Mouse (Mus musculus): ENCODE data around the gene Hint1. TPM values are rescaled to one million over a fixed set of nuclear protein-coding genes. Genes with fewer than 3 reads are reported as not detected.
"Not testable (repeated sequence)": the region's sequence is repeated elsewhere in the genome, so short reads cannot be mapped to it uniquely, and the experiment has no call there.

Hint1 gene
- polyA plus RNA-seq, 1 experiment from 2014 or later, result 690 TPM

GRCm38 (mm10) chr11:54849961-54850758, 16.0 kb upstream of the Hint1 start:
- Histone ChIP-seq H3K4me2 (no peak overlapping the region), H3K4me1 (ENCODE audit: insufficient read depth) (no peaks in the 10 kb centered on the region), H3K27ac (ENCODE audit: low read depth) (no peak overlapping the region), H3K27me3 (ENCODE audit: insufficient read depth, low read length) (no peaks in the 10 kb centered on the region), H3K4me3 (ENCODE audit: low read depth, low read length) (no peak overlapping the region), H3K36me3 (ENCODE audit: insufficient read depth) (no peaks in the 10 kb centered on the region), H3K9ac (no peak overlapping the region), H3K9me3 (ENCODE audit: low read depth, low read length) (no peaks in the 10 kb centered on the region)
- TF ChIP-seq CTCF (IDR thresholded peaks at IDR 0.05; ENCODE audit: low read depth), result no peak
- WGBS, result 60% methylated on average over 10 of the region's 10 CpGs
- DNase-seq (no peak), ATAC-seq (ENCODE audit: insufficient read depth) (no peak)

DNA sequence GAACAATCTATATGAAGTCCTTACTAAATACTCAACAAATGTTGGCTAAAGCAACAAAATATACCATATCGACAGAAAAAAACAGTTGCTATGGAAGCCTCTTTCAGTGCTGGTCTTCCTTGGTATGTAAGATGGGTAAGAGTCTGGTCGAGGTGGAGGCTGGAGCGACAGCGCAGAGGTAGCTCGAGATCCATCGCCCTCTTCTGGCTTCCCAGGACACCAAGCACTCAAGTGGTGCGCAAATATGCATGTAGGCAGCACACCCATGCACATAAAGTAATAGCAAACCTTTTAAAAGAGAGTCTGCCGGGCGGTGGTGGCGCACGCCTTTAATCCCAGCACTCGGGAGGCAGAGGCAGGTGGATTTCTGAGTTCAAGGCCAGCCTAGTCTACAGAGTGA, 14.5 kb upstream of the Hint1 start:
- no peaks in the 10 kb centered on the region for H3K36me3 ChIP-seq (ENCODE audit: insufficient read depth)
- no peak overlapping the region for H3K4me2 ChIP-seq
- WGBS, result 90% methylated on average over 12 of the region's 12 CpGs
- no peak overlapping the region for H3K9ac ChIP-seq
- no peak overlapping the region for H3K4me3 ChIP-seq (ENCODE audit: low read depth, low read length)
- H3K27me3 ChIP-seq (ENCODE audit: insufficient read depth, low read length), result no peaks in the 10 kb centered on the region
- H3K4me1 ChIP-seq (ENCODE audit: insufficient read depth), result no peaks in the 10 kb centered on the region
- H3K27ac ChIP-seq (ENCODE audit: low read depth), result no peak overlapping the region
- no peaks in the 10 kb centered on the region for H3K9me3 ChIP-seq (ENCODE audit: low read depth, low read length)
- ATAC-seq (ENCODE audit: insufficient read depth) (no peak), DNase-seq (no peak)
- TF ChIP-seq CTCF (IDR thresholded peaks at IDR 0.05; ENCODE audit: low read depth), result no peak

- H3K9ac ChIP-seq; H3K36me3 ChIP-seq (ENCODE audit: insufficient read depth); H3K4me1 ChIP-seq (ENCODE audit: insufficient read depth); H3K4me3 ChIP-seq (ENCODE audit: low read depth, low read length); H3K27me3 ChIP-seq (ENCODE audit: insufficient read depth, low read length); ATAC-seq (ENCODE audit: insufficient read depth); H3K9me3 ChIP-seq (ENCODE audit: low read depth, low read length); H3K4me2 ChIP-seq; H3K27ac ChIP-seq (ENCODE audit: low read depth); DNase-seq: not testable (repeated sequence)
- WGBS, result 98% methylated on average over 11 of the region's 12 CpGs
Measured at GRCm38 (mm10) chr11:54858880-54859279, 7.3 kb upstream of the Hint1 start.

GRCm38 (mm10) chr11:54859322-54860165, 6.6 kb upstream of the Hint1 start:
- Histone ChIP-seq H3K27me3 (ENCODE audit: insufficient read depth, low read length) (no peaks in the 10 kb centered on the region), H3K4me2 (peak overlapping the region; percentile 82), H3K9ac (peak overlapping the region; percentile 70), H3K4me1 (ENCODE audit: insufficient read depth) (no peaks in the 10 kb centered on the region), H3K36me3 (ENCODE audit: insufficient read depth) (no peaks in the 10 kb centered on the region), H3K4me3 (ENCODE audit: low read depth, low read length) (peak overlapping the region; percentile 64), H3K9me3 (ENCODE audit: low read depth, low read length) (no peaks in the 10 kb centered on the region), H3K27ac (ENCODE audit: low read depth) (peak overlapping the region; percentile 58; the same call in 1 of the 2 replicates)
- peak; percentile 50; the same call in 1 of the 2 replicates for TF ChIP-seq CTCF (IDR thresholded peaks at IDR 0.05; ENCODE audit: low read depth)
- DNase-seq (peak; percentile 65), ATAC-seq (ENCODE audit: insufficient read depth) (no peak)
- 22% methylated on average over 11 of the region's 11 CpGs for WGBS

- no peaks in the 10 kb centered on the region for H3K36me3 ChIP-seq (ENCODE audit: insufficient read depth)
- TF ChIP-seq CTCF (IDR thresholded peaks at IDR 0.05; ENCODE audit: low read depth), result peak; percentile 39; the same call in 1 of the 2 replicates
- DNase-seq (peak; percentile 99), ATAC-seq (ENCODE audit: insufficient read depth) (peak; percentile 98)
- H3K9me3 ChIP-seq (ENCODE audit: low read depth, low read length), result no peaks in the 10 kb centered on the region
- no peaks in the 10 kb centered on the region for H3K4me1 ChIP-seq (ENCODE audit: insufficient read depth)
- peak within 1 kb of the TSS; percentile 79 for H3K9ac ChIP-seq
- H3K4me2 ChIP-seq, result peak within 1 kb of the TSS; percentile 82
- under 1% methylated on average over 42 of the region's 42 CpGs for WGBS
- no peaks in the 10 kb centered on the region for H3K27me3 ChIP-seq (ENCODE audit: insufficient read depth, low read length)
- peak within 1 kb of the TSS; percentile 64 for H3K4me3 ChIP-seq (ENCODE audit: low read depth, low read length)
- H3K27ac ChIP-seq (ENCODE audit: low read depth), result peak within 1 kb of the TSS; percentile 95
Measured at GRCm38 (mm10) chr11:54860256-54861038, 5.7 kb upstream of the Hint1 start, which contains the start of gene Lyrm7. TSS of gene Lyrm7 (minus strand) at chr11:54860916.

DNA sequence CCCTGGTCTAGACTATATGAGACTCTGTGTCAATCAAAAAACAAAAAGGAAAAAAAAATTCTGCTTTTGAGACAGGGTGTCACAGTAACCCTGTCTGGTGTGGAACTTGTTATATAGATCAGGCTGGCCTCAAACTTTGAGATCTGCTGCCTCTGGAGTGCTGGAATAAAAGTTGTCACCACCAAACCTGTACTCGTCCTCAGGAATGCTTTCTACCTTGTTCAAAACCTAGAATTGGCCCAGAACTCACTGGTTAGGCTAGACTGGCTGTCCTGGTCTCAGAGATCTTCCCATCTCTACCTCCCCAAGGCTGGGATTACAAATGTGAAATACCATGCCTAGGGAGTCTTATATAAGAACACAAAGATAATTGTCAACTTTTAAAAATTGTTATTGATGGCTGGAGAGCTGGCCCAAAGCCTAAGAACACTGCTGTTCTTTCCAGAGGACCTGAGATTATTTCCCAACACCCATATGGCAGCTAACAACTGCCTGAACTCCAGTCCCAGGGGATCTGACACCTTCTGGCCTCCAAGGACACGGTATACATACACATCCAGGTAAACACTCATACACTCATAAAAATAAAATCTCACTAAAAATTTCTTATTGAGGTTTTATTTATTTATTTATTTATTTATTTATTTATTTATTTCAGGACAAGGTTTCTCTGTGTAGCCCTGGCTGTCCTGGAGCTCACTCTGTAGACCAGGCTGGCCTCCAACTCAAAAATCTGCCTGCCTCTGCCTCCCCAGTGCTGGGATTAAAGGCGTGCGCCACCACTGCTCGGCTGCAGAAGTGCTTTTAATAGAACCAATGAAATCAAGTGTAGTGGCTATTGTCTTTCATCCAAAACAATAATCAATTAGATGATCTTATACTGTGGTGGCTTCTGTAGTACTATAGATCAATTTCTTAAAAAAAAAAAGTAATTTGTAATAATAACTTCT, 4.4 kb upstream of the Hint1 start:
- Histone ChIP-seq H3K4me2 (peak overlapping the region; percentile 82), H3K9ac (no peak overlapping the region), H3K4me1 (ENCODE audit: insufficient read depth) (no peaks in the 10 kb centered on the region), H3K27me3 (ENCODE audit: insufficient read depth, low read length) (no peaks in the 10 kb centered on the region), H3K36me3 (ENCODE audit: insufficient read depth) (no peaks in the 10 kb centered on the region), H3K4me3 (ENCODE audit: low read depth, low read length) (peak overlapping the region; percentile 64; the same call in 1 of the 2 replicates), H3K27ac (ENCODE audit: low read depth) (peak overlapping the region; percentile 95; the same call in 1 of the 2 replicates), H3K9me3 (ENCODE audit: low read depth, low read length) (no peaks in the 10 kb centered on the region)
- TF ChIP-seq CTCF (IDR thresholded peaks at IDR 0.05; ENCODE audit: low read depth), result no peak
- ATAC-seq (ENCODE audit: insufficient read depth), result no peak
- no peak for DNase-seq
- 88% methylated on average over 5 of the region's 5 CpGs for WGBS

Measured in lung, embryonic 14.5 days (tissue).